Comparison of ENCODE assay signal across 14 mouse cellular contexts in genomic region chr11:119407977-119408376, GRCm38 (mm10).
"Had no signal": no experiment of that assay in that cellular context is flagged by ENCODE, and none has a peak within 500 bp of the region (broad histone marks: within the 10 kb centered on the region; RNA-seq: fewer than 3 reads in every experiment).

No protein-coding gene starts in this region.

- H3K27me3 ChIP-seq: limb, embryonic 13.5 days had no signal

- H3K4me3 ChIP-seq: layer of hippocampus, adult 2 months; limb, embryonic 10.5 days; limb, embryonic 13.5 days; megakaryocyte, embryonic 14.5 days had no signal

- H3K4me1 ChIP-seq: limb, embryonic 13.5 days had no signal

- DNase-seq: layer of hippocampus, adult 9-11 months; lung, adult 2 months; midbrain, embryonic 14.5 days; thymus, adult 18-20 months; thymus, postnatal 14 days; thymus, postnatal 4 days had no signal

- H3K9ac ChIP-seq: limb, embryonic 13.5 days had no signal

- ATAC-seq: intestine, postnatal 0 days had no signal

- H3K9me3 ChIP-seq: limb, embryonic 10.5 days; limb, embryonic 13.5 days had no signal

- H3K4me2 ChIP-seq: limb, embryonic 13.5 days; midbrain, embryonic 11.5 days had no signal

- H3K27ac ChIP-seq: kidney, postnatal 0 days; layer of hippocampus, adult 2 months; limb, embryonic 10.5 days; limb, embryonic 13.5 days; macrophage had no signal
